Mouse (Mus musculus) midbrain, embryonic 15.5 days (tissue): ENCODE measurements around the gene Cand1. TPM values are rescaled to one million over a fixed set of nuclear protein-coding genes. Genes with fewer than 3 reads are reported as not detected.

ENCODE experiments used
- ATAC-seq: fragments of 200-750 bp; cut with Nextera tagmentation; replicated peaks from 2 replicates; pipeline ENCODE4 v1.8.0; 2017; ENCODE audit warnings: moderate TSS enrichment
- H3K27ac ChIP-seq: fragments of 300-500 bp; sonication (generic); 2 replicates; pipeline ENCODE4 v1.5.1; 2015; ENCODE audit warnings: mild to moderate bottlenecking, inconsistent platforms
- H3K27me3 ChIP-seq: fragments of 300-500 bp; sonication (generic); replicated peaks from 2 replicates; pipeline ENCODE4 v1.6.1; 2015; ENCODE audit warnings: inconsistent platforms
- H3K36me3 ChIP-seq: fragments of 300-500 bp; sonication (generic); replicated peaks from 2 replicates; pipeline ENCODE4 v1.6.1; 2015; ENCODE audit warnings: inconsistent platforms
- H3K4me1 ChIP-seq: fragments of 300-500 bp; sonication (generic); 2 replicates; pipeline ENCODE4 v1.6.1; 2015; ENCODE audit warnings: inconsistent platforms
- H3K4me2 ChIP-seq: fragments of 300-500 bp; sonication (generic); 2 replicates; pipeline ENCODE4 v1.6.1; 2015; ENCODE audit warnings: inconsistent platforms, mild to moderate bottlenecking, moderate library complexity
- H3K4me3 ChIP-seq: fragments of 300-500 bp; sonication (generic); 2 replicates; pipeline ENCODE4 v1.5.1; 2015; ENCODE audit warnings: mild to moderate bottlenecking, inconsistent platforms
- H3K9ac ChIP-seq: fragments of 300-500 bp; sonication (generic); 2 replicates; pipeline ENCODE4 v1.6.1; 2015; ENCODE audit warnings: mild to moderate bottlenecking, inconsistent platforms
- H3K9me3 ChIP-seq: fragments of 300-500 bp; sonication (generic); 2 replicates; pipeline ENCODE4 v1.6.1; 2016; ENCODE audit warnings: inconsistent platforms
- WGBS: fragments of 180-500 bp; shearing (Covaris S2); methylation state at CpG from one replicate; pipeline ENCODE4 v1.1.7; 2015; ENCODE audit warnings: mixed read lengths; 5-methylcytosine and 5-hydroxymethylcytosine counted together
- polyA plus RNA-seq: library from polyadenylated mRNA; unstranded; fragments of >200 nt; fragmentation: Nextera tagmentation; extraction: Ambion mirVana; gene quantifications from 2 replicates; pipeline ENCODE4 v1.2.1, GENCODE M21; 2015

Cand1 gene
- polyA plus RNA-seq, 1 experiment from 2014 or later, result 47.2 TPM

DNA sequence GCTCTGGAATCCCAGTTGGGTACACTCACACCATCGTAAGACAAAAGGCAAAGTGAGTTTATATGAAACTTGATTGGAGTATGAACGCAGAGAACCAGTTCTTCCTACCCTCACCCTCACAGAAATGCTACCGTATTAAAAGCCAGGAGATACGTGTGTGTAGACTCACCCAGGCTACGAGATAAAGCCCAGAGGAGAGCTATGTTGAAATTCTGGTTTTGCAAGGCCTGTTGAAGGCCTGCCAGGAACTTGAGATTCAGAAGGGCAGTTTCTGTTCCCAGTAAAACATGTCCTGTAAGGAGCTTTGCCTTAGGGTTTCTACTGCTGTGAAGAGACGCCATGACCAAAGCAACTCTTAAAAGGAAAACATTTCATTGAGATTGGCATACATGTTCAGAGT lies 79.7 kb downstream of the Cand1 start:
- Histone ChIP-seq H3K4me1 (no peaks in the 10 kb centered on the region), H3K27ac (no peak overlapping the region), H3K4me3 (no peak overlapping the region), H3K27me3 (no peaks in the 10 kb centered on the region), H3K36me3 (no peaks in the 10 kb centered on the region), H3K9me3 (no peaks in the 10 kb centered on the region), H3K9ac (no peak overlapping the region), H3K4me2 (no peak overlapping the region)
- ATAC-seq, result no peak
- WGBS, result 89% methylated on average over 6 of the region's 6 CpGs

DNA sequence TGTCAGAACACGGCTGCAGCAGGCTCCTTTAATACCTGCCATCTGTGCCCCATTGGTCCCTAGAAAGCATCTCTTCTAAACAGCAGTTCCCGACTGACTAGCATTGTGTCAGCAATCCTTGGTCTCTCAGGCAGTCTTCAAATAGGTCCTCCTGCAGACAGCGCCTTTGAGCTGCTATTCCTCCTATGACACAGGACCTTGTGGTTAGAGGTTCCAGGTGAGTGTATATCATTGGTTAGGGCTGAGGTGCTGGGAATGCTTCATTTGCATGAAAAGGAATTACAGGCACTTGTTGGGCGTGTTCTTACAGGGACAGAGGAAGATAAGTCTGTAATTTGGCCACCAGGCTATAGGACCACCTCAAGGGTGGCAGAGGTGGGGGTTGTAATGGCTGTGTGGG lies 90.6 kb downstream of the Cand1 start:
- H3K9ac ChIP-seq, result no peak overlapping the region
- no peak overlapping the region for H3K27ac ChIP-seq
- no peak overlapping the region for H3K4me3 ChIP-seq
- H3K9me3 ChIP-seq, result no peaks in the 10 kb centered on the region
- no peaks in the 10 kb centered on the region for H3K27me3 ChIP-seq
- H3K4me2 ChIP-seq, result no peak overlapping the region
- WGBS, result 66% methylated on average over 4 of the region's 4 CpGs
- no peaks in the 10 kb centered on the region for H3K36me3 ChIP-seq
- no peak for ATAC-seq
- no peaks in the 10 kb centered on the region for H3K4me1 ChIP-seq

Other genes starting within 250 kb of the Cand1 start
- 17.4 and 19.0 TPM in 2 replicates for gene Grip1, start 213.8 kb upstream of the Cand1 start, polyA plus RNA-seq